Mouse (Mus musculus) B cell, adult 67 days (primary cell): ENCODE measurements around the gene Ypel5. TPM values are rescaled to one million over a fixed set of nuclear protein-coding genes. Genes with fewer than 3 reads are reported as not detected.

ENCODE experiments used
- total RNA-seq, 2 experiments: library from RNA; stranded (reverse); gene quantifications; 4 replicates each; pipeline ENCODE4 v1.2.4; 2023

The Ypel5 gene
- 100 to 1,000 TPM; 173 to 187 TPM for total RNA-seq

GRCm38 (mm10) chr17:72836158-72837115, at the start of gene Ypel5:
TSS of gene Ypel5 (plus strand) at chr17:72836453.

Other genes starting within 250 kb of the Ypel5 start
- gene Alk, start 231.8 kb upstream of the Ypel5 start, total RNA-seq = 1 to 10 TPM; 1.5 to 2.0 TPM
- gene Lbh, start 81.9 kb downstream of the Ypel5 start, total RNA-seq = 100 to 1,000 TPM; 372 to 395 TPM